Mouse (Mus musculus): ENCODE results near the gene Plekhf1. TPM values are rescaled to one million over a fixed set of nuclear protein-coding genes. Genes with fewer than 3 reads are reported as not detected.

Plekhf1 gene
- polyA plus RNA-seq, 1 experiment from 2014 or later = 2.2 TPM

DNA sequence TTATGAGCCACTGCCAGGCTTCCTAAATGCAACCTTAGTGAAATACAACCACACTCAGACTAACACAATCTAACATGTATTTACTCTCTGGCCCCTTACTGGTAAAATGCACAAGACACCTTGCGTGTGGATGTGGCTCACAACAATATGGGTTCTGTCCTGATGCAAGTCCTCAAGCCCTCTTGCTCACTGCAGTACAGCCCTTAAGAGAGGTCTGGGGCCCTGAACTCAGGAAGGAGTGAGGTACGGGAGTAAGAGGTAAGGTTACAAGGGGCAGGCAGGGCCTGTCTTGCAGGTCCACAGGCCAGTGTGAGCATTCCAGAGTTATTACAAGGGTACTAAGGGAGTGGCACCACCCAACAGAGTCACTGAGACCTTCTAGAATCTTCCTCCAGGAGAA is 1.6 kb downstream of the Plekhf1 start:
- no peak overlapping the region for H3K4me3 ChIP-seq (ENCODE audit: low read depth, low read length)
- no peak for DNase-seq (ENCODE audit: low spot score)

DNA sequence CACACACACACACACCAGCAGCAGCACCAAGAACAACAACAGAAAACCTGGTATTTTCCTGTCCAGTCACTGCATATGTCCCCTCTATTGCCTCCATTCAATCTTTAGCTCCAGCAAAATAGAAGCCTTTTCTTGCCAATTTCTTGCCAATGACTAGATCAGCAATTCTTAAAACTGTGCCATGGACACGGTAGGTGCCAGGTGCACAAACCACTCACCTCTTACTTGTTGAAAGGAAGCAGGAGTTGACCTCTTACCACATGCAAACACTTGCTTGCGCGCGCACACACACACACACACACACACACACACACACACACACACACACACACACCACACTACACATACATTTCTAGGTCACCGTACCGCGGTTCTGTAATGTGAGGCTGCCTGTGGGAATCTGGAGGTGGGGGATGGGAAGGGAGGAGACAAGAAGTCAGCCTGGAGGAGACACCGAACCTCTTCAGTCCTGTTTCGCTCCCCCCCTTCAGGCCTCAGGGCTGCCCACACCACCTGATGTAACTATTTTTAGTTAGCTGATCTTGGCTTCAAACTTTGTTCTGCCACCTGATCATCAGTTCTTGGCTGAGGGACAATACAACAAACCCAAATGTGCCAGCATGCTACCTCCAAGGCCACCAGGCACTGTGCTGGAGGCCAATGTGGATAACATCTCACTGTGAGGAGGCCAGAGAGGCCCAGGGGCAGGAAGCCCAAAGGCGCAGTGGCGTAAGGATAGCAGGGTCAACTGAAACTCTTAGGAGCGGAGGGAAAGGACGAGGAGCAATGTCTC is 3.0 kb downstream of the Plekhf1 start:
- 81% methylated on average over 13 of the region's 13 CpGs for WGBS
- H3K9me3 ChIP-seq (ENCODE audit: control insufficient read depth, low read length) = no peaks in the 10 kb centered on the region
- no peak overlapping the region for H3K27ac ChIP-seq (ENCODE audit: low read depth)
- H3K4me3 ChIP-seq (ENCODE audit: low read depth, low read length) = no peak overlapping the region
- peaks cover 8% of the 10 kb centered on the region; the same call in 1 of the 2 replicates for H3K36me3 ChIP-seq (ENCODE audit: control insufficient read depth, insufficient read depth, low read length)
- no peak overlapping the region for H3K9ac ChIP-seq (ENCODE audit: low read length)
- no peak overlapping the region for H3K4me2 ChIP-seq (ENCODE audit: low read length)
- DNase-seq (ENCODE audit: low spot score) = no peak
- no peak for ATAC-seq (replicated peaks; ENCODE audit: low FRiP score, low TSS enrichment, low read depth)
- H3K4me1 ChIP-seq (replicated peaks; ENCODE audit: control insufficient read depth, insufficient read depth, low read length) = no peaks in the 10 kb centered on the region; the same call in 1 of the 2 replicates
- peaks cover 9% of the 10 kb centered on the region for H3K27me3 ChIP-seq (replicated peaks; ENCODE audit: control insufficient read depth, insufficient read depth, low read length)

More for the DNA sequence above, 1.6 kb downstream of the Plekhf1 start:
- H3K27ac ChIP-seq (ENCODE audit: low read depth) = no peak overlapping the region
- no peaks in the 10 kb centered on the region; the same call in 1 of the 2 replicates for H3K4me1 ChIP-seq (replicated peaks; ENCODE audit: control insufficient read depth, insufficient read depth, low read length)
- H3K36me3 ChIP-seq (ENCODE audit: control insufficient read depth, insufficient read depth, low read length) = no peaks in the 10 kb centered on the region
- H3K9ac ChIP-seq (ENCODE audit: low read length) = no peak overlapping the region
- H3K9me3 ChIP-seq (ENCODE audit: control insufficient read depth, low read length) = no peaks in the 10 kb centered on the region
- WGBS = 83% methylated on average over 2 of the region's 2 CpGs
- peaks cover 13% of the 10 kb centered on the region for H3K27me3 ChIP-seq (replicated peaks; ENCODE audit: control insufficient read depth, insufficient read depth, low read length)
- ATAC-seq (replicated peaks; ENCODE audit: low FRiP score, low TSS enrichment, low read depth) = no peak
- no peak overlapping the region for H3K4me2 ChIP-seq (ENCODE audit: low read length)

DNA sequence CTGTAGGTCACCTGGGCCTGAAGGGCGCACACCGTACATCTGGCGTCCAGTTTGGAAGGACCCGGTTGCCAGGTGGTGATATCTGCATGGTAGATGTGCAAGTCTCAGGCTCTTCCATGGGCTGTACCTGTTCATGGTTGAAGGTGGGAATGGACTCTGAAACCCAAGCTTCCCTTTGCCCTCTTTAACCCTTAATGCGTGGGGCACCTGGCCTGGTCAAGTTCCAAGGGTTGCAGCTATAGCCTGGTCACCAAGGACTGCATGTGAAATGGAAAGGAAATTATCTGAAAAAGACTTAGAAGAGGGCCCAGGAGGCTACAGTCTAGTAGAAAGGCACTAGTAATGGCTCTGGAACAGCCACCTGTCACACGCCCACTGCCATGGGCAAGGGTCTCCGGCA is 7.0 kb downstream of the Plekhf1 start:
- Histone ChIP-seq H3K9me3 (ENCODE audit: control insufficient read depth, low read length) (no peaks in the 10 kb centered on the region), H3K9ac (ENCODE audit: low read length) (no peak overlapping the region), H3K4me3 (ENCODE audit: low read depth, low read length) (no peak overlapping the region), H3K4me2 (ENCODE audit: low read length) (no peak overlapping the region), H3K36me3 (ENCODE audit: control insufficient read depth, insufficient read depth, low read length) (peaks cover 8% of the 10 kb centered on the region; the same call in 1 of the 2 replicates), H3K27ac (ENCODE audit: low read depth) (no peak overlapping the region), H3K27me3 (replicated peaks; ENCODE audit: control insufficient read depth, insufficient read depth, low read length) (no peaks in the 10 kb centered on the region), H3K4me1 (replicated peaks; ENCODE audit: control insufficient read depth, insufficient read depth, low read length) (no peaks in the 10 kb centered on the region; the same call in 1 of the 2 replicates)
- no peak for DNase-seq (ENCODE audit: low spot score)
- 89% methylated on average over 7 of the region's 7 CpGs for WGBS
- no peak for ATAC-seq (replicated peaks; ENCODE audit: low FRiP score, low TSS enrichment, low read depth)

DNA sequence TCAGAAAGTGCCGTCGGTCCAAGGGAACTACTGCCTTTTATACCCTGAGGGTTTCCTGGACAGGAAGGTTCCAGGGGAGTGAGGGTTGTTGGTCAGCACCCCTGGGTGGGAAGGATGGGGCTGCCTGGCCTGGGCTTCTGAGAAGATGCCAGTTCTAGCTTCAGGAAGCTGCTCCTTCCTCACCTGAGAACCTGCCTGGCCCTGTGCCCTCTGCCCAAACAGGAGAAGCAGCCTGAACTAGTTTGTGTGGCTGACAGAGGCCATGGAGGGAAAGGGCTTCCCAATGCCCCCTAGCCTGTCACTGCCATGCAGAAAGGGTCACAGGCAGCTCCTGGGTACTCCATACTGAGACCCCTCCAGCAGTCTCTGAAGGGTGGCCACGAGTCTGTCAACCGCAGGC is 8.3 kb downstream of the Plekhf1 start:
- DNase-seq (ENCODE audit: low spot score) (no peak), ATAC-seq (replicated peaks; ENCODE audit: low FRiP score, low TSS enrichment, low read depth) (no peak)
- no peaks in the 10 kb centered on the region for H3K4me1 ChIP-seq (replicated peaks; ENCODE audit: control insufficient read depth, insufficient read depth, low read length)
- H3K27me3 ChIP-seq (replicated peaks; ENCODE audit: control insufficient read depth, insufficient read depth, low read length) = no peaks in the 10 kb centered on the region
- no peak overlapping the region for H3K27ac ChIP-seq (ENCODE audit: low read depth)
- H3K4me3 ChIP-seq (ENCODE audit: low read depth, low read length) = no peak overlapping the region
- H3K36me3 ChIP-seq (ENCODE audit: control insufficient read depth, insufficient read depth, low read length) = peaks cover 8% of the 10 kb centered on the region; the same call in 1 of the 2 replicates
- H3K4me2 ChIP-seq (ENCODE audit: low read length) = no peak overlapping the region
- WGBS = 86% methylated on average over 4 of the region's 4 CpGs
- no peaks in the 10 kb centered on the region for H3K9me3 ChIP-seq (ENCODE audit: control insufficient read depth, low read length)
- no peak overlapping the region for H3K9ac ChIP-seq (ENCODE audit: low read length)

DNA sequence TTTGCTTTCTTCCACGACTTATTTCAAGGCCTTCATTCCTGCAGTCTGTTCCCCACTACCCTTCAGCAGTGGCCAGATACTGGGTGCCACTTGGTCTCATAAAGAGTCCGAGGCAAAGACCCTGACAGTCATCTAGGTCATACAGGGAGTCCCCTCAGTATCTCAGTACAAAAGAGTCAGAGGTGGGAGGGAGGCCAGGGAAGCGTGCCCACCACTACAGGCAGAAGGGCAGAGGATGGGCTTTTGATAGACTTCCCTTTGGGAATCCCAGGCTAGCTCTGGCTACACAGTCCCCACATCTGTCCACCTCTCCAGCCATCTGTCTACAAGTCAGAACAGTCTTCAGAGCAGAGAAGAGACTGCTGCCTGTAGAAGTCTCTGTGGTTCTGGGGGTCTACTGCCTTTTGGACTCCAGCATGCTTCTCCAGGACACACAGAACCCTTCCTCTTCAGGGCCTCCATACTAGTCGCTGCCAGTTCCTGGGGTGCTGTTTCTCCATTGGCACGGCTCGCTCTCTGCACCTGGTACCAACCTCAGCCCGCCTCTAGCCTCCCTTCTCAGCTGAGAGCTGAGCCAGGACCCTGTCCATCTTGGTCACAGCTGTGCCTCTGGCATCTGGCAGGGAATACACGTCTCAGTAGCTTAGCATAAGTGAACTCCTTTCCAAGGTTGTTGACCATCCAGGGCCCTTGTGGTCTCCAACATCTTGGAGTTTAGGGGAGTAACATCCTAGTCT is 9.0 kb downstream of the Plekhf1 start:
- Histone ChIP-seq H3K9ac (ENCODE audit: low read length) (no peak overlapping the region), H3K4me1 (replicated peaks; ENCODE audit: control insufficient read depth, insufficient read depth, low read length) (no peaks in the 10 kb centered on the region), H3K27ac (ENCODE audit: low read depth) (no peak overlapping the region), H3K4me3 (ENCODE audit: low read depth, low read length) (no peak overlapping the region), H3K27me3 (replicated peaks; ENCODE audit: control insufficient read depth, insufficient read depth, low read length) (no peaks in the 10 kb centered on the region), H3K9me3 (ENCODE audit: control insufficient read depth, low read length) (no peaks in the 10 kb centered on the region), H3K36me3 (ENCODE audit: control insufficient read depth, insufficient read depth, low read length) (peaks cover 8% of the 10 kb centered on the region; the same call in 1 of the 2 replicates), H3K4me2 (ENCODE audit: low read length) (no peak overlapping the region)
- DNase-seq (ENCODE audit: low spot score) (no peak), ATAC-seq (replicated peaks; ENCODE audit: low FRiP score, low TSS enrichment, low read depth) (no peak)
- WGBS = 82% methylated on average over 8 of the region's 8 CpGs

DNA sequence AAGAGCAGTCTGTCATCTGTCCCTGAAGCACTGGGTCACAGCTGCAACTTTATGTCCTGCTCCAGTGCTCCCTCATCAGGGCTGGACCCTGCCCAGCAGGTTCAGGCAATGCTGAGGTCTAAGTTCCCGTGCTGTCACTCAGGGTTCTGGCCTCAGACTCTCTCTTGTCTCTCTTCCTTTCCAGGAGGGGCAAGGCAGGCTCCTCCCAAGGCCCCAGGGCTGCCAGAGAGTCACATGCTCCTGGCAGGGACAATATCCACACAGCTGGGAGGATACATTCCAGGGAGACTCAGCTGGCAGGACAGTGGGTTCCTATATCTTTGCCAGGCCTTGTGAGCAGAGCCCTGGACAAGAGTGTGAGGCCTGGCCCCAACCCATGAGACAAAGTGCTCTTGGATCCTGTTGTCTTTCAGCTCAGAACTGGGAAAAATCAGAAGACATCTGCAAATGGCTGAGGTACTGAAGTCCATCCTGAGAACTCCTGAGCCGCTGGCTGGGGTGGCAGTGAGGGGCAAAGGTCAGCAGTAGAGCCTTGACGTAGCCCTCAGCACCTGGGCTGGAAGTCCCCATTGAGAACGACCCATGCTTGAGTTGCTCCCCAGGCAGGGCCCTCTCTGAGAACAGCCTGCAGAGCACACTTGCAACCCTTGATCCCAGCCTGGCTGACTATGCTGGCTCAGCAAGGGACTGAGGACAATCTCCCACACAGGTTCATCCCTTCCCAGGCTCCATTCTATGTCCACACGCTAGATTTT is 10.2 kb downstream of the Plekhf1 start:
- Histone ChIP-seq H3K9me3 (ENCODE audit: control insufficient read depth, low read length) (no peaks in the 10 kb centered on the region), H3K27ac (ENCODE audit: low read depth) (no peak overlapping the region), H3K27me3 (replicated peaks; ENCODE audit: control insufficient read depth, insufficient read depth, low read length) (no peaks in the 10 kb centered on the region), H3K36me3 (ENCODE audit: control insufficient read depth, insufficient read depth, low read length) (peaks cover 8% of the 10 kb centered on the region; the same call in 1 of the 2 replicates), H3K4me1 (replicated peaks; ENCODE audit: control insufficient read depth, insufficient read depth, low read length) (no peaks in the 10 kb centered on the region), H3K4me2 (ENCODE audit: low read length) (no peak overlapping the region), H3K4me3 (ENCODE audit: low read depth, low read length) (no peak overlapping the region), H3K9ac (ENCODE audit: low read length) (no peak overlapping the region)
- ATAC-seq (replicated peaks; ENCODE audit: low FRiP score, low TSS enrichment, low read depth) (no peak; the same call in 1 of the 2 replicates), DNase-seq (ENCODE audit: low spot score) (no peak)
- WGBS = 70% methylated on average over 5 of the region's 5 CpGs

DNA sequence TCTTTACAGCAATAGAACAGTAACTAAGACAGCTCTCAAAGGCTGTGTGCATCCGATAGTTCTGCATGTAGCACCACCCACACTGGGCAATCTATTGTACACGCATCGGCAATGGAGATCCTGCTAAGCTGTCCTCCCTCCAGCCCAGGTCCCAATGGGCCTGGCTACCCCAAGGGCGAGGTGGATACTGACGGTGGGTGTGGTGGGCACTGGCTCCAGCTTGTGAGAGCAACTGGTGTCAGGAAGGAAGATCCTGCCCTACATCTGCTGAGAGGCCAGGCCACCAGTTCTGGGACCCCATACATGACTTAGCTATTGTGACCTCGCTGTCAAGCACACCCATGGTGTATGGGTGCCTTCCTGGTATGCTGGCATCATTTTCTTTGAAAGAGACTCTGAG is 12.1 kb downstream of the Plekhf1 start:
- no peak for ATAC-seq (replicated peaks; ENCODE audit: low FRiP score, low TSS enrichment, low read depth)
- DNase-seq (ENCODE audit: low spot score) = no peak
- no peak overlapping the region for H3K9ac ChIP-seq (ENCODE audit: low read length)
- no peak overlapping the region for H3K27ac ChIP-seq (ENCODE audit: low read depth)
- no peaks in the 10 kb centered on the region; the same call in 1 of the 2 replicates for H3K4me1 ChIP-seq (replicated peaks; ENCODE audit: control insufficient read depth, insufficient read depth, low read length)
- WGBS = 91% methylated on average over 6 of the region's 6 CpGs
- H3K36me3 ChIP-seq (ENCODE audit: control insufficient read depth, insufficient read depth, low read length) = peaks cover 6% of the 10 kb centered on the region; the same call in 1 of the 2 replicates
- H3K4me3 ChIP-seq (ENCODE audit: low read depth, low read length) = no peak overlapping the region
- no peak overlapping the region for H3K4me2 ChIP-seq (ENCODE audit: low read length)
- H3K27me3 ChIP-seq (replicated peaks; ENCODE audit: control insufficient read depth, insufficient read depth, low read length) = no peaks in the 10 kb centered on the region
- no peaks in the 10 kb centered on the region for H3K9me3 ChIP-seq (ENCODE audit: control insufficient read depth, low read length)

DNA sequence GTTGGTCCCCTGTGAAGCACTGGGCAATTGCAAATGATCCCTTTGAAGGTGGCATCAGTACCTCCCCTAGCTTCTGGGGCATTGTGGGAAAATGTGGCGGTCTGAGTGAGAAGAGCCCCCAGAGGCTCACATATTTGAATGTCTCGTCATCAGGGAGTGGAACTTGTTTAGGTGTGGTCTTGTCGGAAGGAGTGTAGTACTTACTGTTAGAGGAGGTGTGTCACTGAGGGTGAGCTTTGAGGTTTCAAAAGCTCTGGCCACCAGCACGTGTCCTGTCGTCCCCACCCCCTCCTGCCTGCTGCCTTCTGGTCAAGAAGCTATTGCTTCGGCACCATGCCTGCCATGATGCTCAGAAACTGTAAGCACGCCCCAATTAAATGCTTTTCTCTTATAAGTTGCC is 12.5 kb downstream of the Plekhf1 start:
- H3K36me3 ChIP-seq (ENCODE audit: control insufficient read depth, insufficient read depth, low read length) = 0 out of 2 replicates have a peak, but pooled peaks cover 1% of the 10 kb centered on the region
- ATAC-seq (replicated peaks; ENCODE audit: low FRiP score, low TSS enrichment, low read depth) = no peak
- no peak overlapping the region for H3K4me3 ChIP-seq (ENCODE audit: low read depth, low read length)
- H3K9me3 ChIP-seq (ENCODE audit: control insufficient read depth, low read length) = no peaks in the 10 kb centered on the region
- H3K27me3 ChIP-seq (replicated peaks; ENCODE audit: control insufficient read depth, insufficient read depth, low read length) = no peaks in the 10 kb centered on the region
- H3K9ac ChIP-seq (ENCODE audit: low read length) = no peak overlapping the region
- DNase-seq (ENCODE audit: low spot score) = no peak
- no peak overlapping the region for H3K27ac ChIP-seq (ENCODE audit: low read depth)
- 65% methylated on average over 7 of the region's 7 CpGs for WGBS
- no peak overlapping the region for H3K4me2 ChIP-seq (ENCODE audit: low read length)
- no peaks in the 10 kb centered on the region; the same call in 1 of the 2 replicates for H3K4me1 ChIP-seq (replicated peaks; ENCODE audit: control insufficient read depth, insufficient read depth, low read length)
